Mouse (Mus musculus) monocyte, adult 2 months (primary cell): ENCODE measurements around the gene Mknk1.

Experiments
- DNase-seq, 2 experiments: peaks; one replicate each; pipeline ENCODE4 v3.0.0; 2022; ENCODE audit warnings: low spot score in 2 of 2, low read depth in 1 of 2

Mknk1 gene

GRCm38 (mm10) chr4:115890066-115890465 is 51.1 kb downstream of the Mknk1 start:
- no peak for DNase-seq

- DNase-seq: no peak
Measured at GRCm38 (mm10) chr4:115890553-115890952, 51.6 kb downstream of the Mknk1 start, which contains the start of gene 6430628N08Rik. Gene 6430628N08Rik (plus strand): TSS chr4:115890665.

GRCm38 (mm10) chr4:115894281-115894680 is 55.3 kb downstream of the Mknk1 start:
- DNase-seq: no peak

GRCm38 (mm10) chr4:115897901-115898631 is 59.1 kb downstream of the Mknk1 start:
- DNase-seq: no peak

GRCm38 (mm10) chr4:115902816-115903215 is 63.8 kb downstream of the Mknk1 start:
- peak in 1 of 2 experiments; percentile 20 for DNase-seq

- no peak for DNase-seq
Measured at GRCm38 (mm10) chr4:115904375-115904774, 65.4 kb downstream of the Mknk1 start.

- DNase-seq: no peak
Measured at GRCm38 (mm10) chr4:115905701-115906100, 66.7 kb downstream of the Mknk1 start.

GRCm38 (mm10) chr4:115906791-115907190 is 67.8 kb downstream of the Mknk1 start:
- DNase-seq: no peak

GRCm38 (mm10) chr4:115907994-115908393 is 69.0 kb downstream of the Mknk1 start:
- no peak for DNase-seq

- no peak for DNase-seq
Measured at GRCm38 (mm10) chr4:115908641-115909040, 69.6 kb downstream of the Mknk1 start.

- no peak for DNase-seq
Measured at GRCm38 (mm10) chr4:115911586-115911985, 72.6 kb downstream of the Mknk1 start.

- DNase-seq: no peak
Measured at GRCm38 (mm10) chr4:115919911-115920310, 80.9 kb downstream of the Mknk1 start.

GRCm38 (mm10) chr4:115922688-115923087 is 83.7 kb downstream of the Mknk1 start:
- DNase-seq: no peak

- no peak for DNase-seq
Measured at GRCm38 (mm10) chr4:115923262-115923880, 84.4 kb downstream of the Mknk1 start.

- no peak for DNase-seq
Measured at GRCm38 (mm10) chr4:115927637-115928036, 88.6 kb downstream of the Mknk1 start.
